Mouse (Mus musculus) kidney, postnatal 0 days (tissue): ENCODE data around the gene Fxyd7. TPM values are rescaled to one million over a fixed set of nuclear protein-coding genes. Genes with fewer than 3 reads are reported as not detected.

ENCODE experiments used
- ATAC-seq: fragments of 200-750 bp; cut with Nextera tagmentation; replicated peaks from 2 replicates; pipeline ENCODE4 v1.8.0; 2017; ENCODE audit warnings: low read depth, moderate number of reproducible peaks, moderate TSS enrichment, moderate library complexity; ENCODE audit not compliant: low FRiP score
- DNase-seq: peaks from one replicate; pipeline ENCODE4 v3.0.0-alpha.2; 2016; ENCODE audit warnings: low spot score
- H3K27ac ChIP-seq: fragments of 300-500 bp; sonication (generic); 2 replicates; pipeline ENCODE4 v1.5.1; 2014; ENCODE audit warnings: mild to moderate bottlenecking
- H3K27me3 ChIP-seq: fragments of 300-500 bp; sonication (generic); 2 replicates; pipeline ENCODE4 v1.6.1; 2014; ENCODE audit warnings: low read length, mixed read lengths; ENCODE audit not compliant: insufficient read depth
- H3K36me3 ChIP-seq: fragments of 300-500 bp; sonication (generic); 2 replicates; pipeline ENCODE4 v1.6.1; 2014; ENCODE audit warnings: low read length, mixed read lengths; ENCODE audit not compliant: insufficient read depth
- H3K4me1 ChIP-seq: fragments of 300-500 bp; sonication (generic); replicated peaks from 2 replicates; pipeline ENCODE4 v1.6.1; 2014; ENCODE audit warnings: antibody characterized with exemption, low read length, mixed read lengths; ENCODE audit not compliant: insufficient read depth
- H3K4me2 ChIP-seq: fragments of 300-500 bp; sonication (generic); 2 replicates; pipeline ENCODE4 v1.6.1; 2014; ENCODE audit warnings: mild to moderate bottlenecking, low read length, moderate library complexity, mixed read lengths
- H3K4me3 ChIP-seq: fragments of 300-500 bp; sonication (generic); replicated peaks from 2 replicates; pipeline ENCODE4 v1.5.1; 2014; ENCODE audit warnings: low read depth, low read length
- H3K9ac ChIP-seq: fragments of 300-500 bp; sonication (generic); 2 replicates; pipeline ENCODE4 v1.6.1; 2014; ENCODE audit warnings: low read depth, low read length
- H3K9me3 ChIP-seq: fragments of 300-500 bp; sonication (generic); replicated peaks from 2 replicates; pipeline ENCODE4 v1.6.1; 2016; ENCODE audit warnings: low read length, inconsistent platforms, mixed read lengths
- CTCF ChIP-seq: IDR thresholded peaks from 2 replicates; pipeline ENCODE4 v1.5.1; 2016; ENCODE audit warnings: antibody characterized with exemption, low read depth, mild to moderate bottlenecking, moderate library complexity
- WGBS: fragments of 180-500 bp; shearing (Covaris S2); extraction: QIAGEN DNeasy Blood & Tissue Kit; methylation state at CpG from one replicate; pipeline ENCODE4 v1.1.7; 2014; 5-methylcytosine and 5-hydroxymethylcytosine counted together
- polyA plus RNA-seq: library from polyadenylated mRNA; unstranded; fragments of >200 nt; fragmentation: Nextera tagmentation; extraction: Ambion mirVana; gene quantifications from 2 replicates; pipeline ENCODE4 v1.2.1, GENCODE M21; 2015

Fxyd7 gene
- polyA plus RNA-seq, 1 experiment from 2014 or later, result 8.5 TPM

DNA sequence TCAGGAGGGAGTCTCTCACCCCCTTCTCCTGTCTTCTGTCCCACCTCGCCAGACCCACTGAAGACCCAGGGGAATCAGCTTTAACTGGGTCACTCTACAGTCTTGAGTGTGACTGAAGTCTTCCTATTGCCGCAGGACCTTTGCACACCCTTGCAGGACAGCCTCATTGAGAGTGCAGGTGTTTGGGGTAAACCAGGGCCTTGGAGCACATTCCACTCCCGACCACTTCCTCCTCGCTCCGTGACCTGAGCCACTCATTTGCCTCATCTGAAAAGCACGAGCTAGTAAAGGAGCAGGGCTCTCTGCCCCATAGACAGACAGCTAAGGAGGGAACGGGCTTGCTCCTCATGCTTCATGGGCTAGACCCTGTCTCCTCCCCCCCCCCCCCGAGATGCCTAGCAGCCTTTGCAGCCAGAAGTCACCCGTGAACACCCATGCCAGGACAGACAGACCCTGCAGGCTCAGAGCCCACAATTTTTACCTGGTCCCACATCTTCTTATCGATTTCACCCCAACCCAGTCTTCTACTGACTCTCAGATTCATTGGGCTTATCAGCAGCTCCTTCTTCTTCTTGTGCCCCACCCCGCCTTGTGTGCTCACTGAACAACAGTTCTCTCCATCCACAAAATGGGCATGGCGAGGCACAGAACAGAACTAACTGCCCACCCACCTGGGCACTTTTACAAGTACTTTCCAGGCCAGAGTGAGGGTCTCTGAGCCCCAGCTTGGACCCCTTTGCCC is 10.8 kb downstream of the Fxyd7 start:
- no peaks in the 10 kb centered on the region for H3K27me3 ChIP-seq
- no peak overlapping the region for H3K4me3 ChIP-seq
- no peaks in the 10 kb centered on the region for H3K9me3 ChIP-seq
- no peak for ATAC-seq
- peaks cover 10% of the 10 kb centered on the region; the same call in 1 of the 2 replicates for H3K4me1 ChIP-seq
- no peak overlapping the region for H3K27ac ChIP-seq
- 68% methylated on average over 11 of the region's 12 CpGs for WGBS
- no peak overlapping the region for H3K9ac ChIP-seq
- no peak for TF ChIP-seq CTCF
- no peaks in the 10 kb centered on the region for H3K36me3 ChIP-seq
- no peak for DNase-seq
- H3K4me2 ChIP-seq, result peak overlapping the region; percentile 61; the same call in 1 of the 2 replicates

DNA sequence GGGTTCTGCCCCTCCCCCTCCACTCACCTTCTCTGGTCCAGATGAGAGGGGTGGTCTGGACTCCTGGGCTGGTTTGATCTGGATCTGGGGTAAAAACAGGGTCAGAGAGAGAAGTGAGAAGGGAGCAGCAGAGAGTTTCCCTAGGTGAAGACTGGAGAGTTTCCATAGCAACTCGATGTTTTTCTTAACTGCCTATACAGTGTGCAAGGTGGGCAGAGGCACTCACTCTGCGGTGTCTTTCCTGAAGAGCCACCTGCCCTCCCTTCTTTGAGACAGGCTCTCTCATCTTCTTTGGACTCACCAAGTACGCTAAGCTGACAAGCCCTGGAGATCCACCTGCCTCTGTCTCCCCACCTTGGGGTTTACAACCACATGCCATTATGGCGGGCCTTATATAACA is 12.3 kb downstream of the Fxyd7 start:
- H3K27ac ChIP-seq, result no peak overlapping the region
- no peak for TF ChIP-seq CTCF
- no peak overlapping the region for H3K9ac ChIP-seq
- peaks cover 10% of the 10 kb centered on the region; the same call in 1 of the 2 replicates for H3K4me1 ChIP-seq
- DNase-seq (no peak), ATAC-seq (no peak)
- H3K36me3 ChIP-seq, result no peaks in the 10 kb centered on the region
- no peak overlapping the region for H3K4me3 ChIP-seq
- H3K4me2 ChIP-seq, result no peak overlapping the region
- no peaks in the 10 kb centered on the region for H3K27me3 ChIP-seq
- 92% methylated on average over 4 of the region's 4 CpGs for WGBS
- H3K9me3 ChIP-seq, result no peaks in the 10 kb centered on the region

DNA sequence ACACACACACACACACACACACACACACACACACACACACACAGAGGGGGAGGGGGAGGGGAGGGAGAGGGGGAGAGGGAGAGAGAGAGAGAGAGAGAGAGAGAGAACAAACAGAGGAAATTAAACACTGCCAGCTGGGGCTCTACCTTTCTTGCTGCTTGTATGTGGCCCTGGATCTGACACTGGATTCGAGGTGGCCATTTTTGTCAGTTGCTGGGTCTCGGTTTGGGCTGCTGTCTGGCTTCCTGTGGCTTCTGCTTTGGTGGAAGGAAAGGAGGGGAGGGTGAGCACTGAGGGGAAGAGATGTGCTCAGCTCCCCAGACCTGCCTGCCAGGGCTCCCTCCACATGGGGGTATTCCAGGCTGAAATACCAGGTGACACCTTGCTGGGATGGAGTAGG is 13.6 kb downstream of the Fxyd7 start:
- no peak for TF ChIP-seq CTCF
- no peak for ATAC-seq
- peaks cover 10% of the 10 kb centered on the region; the same call in 1 of the 2 replicates for H3K4me1 ChIP-seq
- 68% methylated on average over 2 of the region's 2 CpGs for WGBS
- no peaks in the 10 kb centered on the region for H3K36me3 ChIP-seq
- H3K4me2 ChIP-seq, result no peak overlapping the region
- H3K4me3 ChIP-seq, result no peak overlapping the region
- no peak overlapping the region for H3K27ac ChIP-seq
- no peaks in the 10 kb centered on the region for H3K9me3 ChIP-seq
- H3K27me3 ChIP-seq, result no peaks in the 10 kb centered on the region
- no peak overlapping the region for H3K9ac ChIP-seq
- DNase-seq, result no peak

DNA sequence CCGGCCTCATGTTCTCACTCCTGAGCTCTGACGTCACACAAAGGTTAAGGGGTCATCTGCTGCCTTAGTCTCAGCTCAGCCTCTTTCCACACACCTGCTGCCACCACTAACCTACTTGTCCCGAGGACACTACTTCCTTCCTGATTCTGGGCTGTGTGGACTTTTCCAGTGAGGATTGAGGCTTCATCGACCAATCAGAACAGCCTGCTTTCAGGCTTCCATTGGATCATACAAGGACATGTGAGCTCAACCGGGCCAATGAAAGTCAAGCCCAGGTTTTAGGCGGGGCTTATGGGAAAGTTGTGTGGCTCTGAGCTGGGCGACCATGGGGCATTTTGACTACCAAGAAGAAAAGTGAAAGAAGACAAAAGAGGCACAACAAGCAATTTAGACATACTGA is 14.3 kb downstream of the Fxyd7 start:
- WGBS, result 82% methylated on average over 7 of the region's 7 CpGs
- no peaks in the 10 kb centered on the region for H3K9me3 ChIP-seq
- H3K4me3 ChIP-seq, result no peak overlapping the region
- TF ChIP-seq CTCF, result no peak
- ATAC-seq (no peak), DNase-seq (no peak)
- no peak overlapping the region for H3K27ac ChIP-seq
- no peak overlapping the region for H3K9ac ChIP-seq
- H3K4me2 ChIP-seq, result no peak overlapping the region
- H3K4me1 ChIP-seq, result peaks cover 2% of the 10 kb centered on the region; the same call in 1 of the 2 replicates
- H3K27me3 ChIP-seq, result no peaks in the 10 kb centered on the region
- no peaks in the 10 kb centered on the region for H3K36me3 ChIP-seq

DNA sequence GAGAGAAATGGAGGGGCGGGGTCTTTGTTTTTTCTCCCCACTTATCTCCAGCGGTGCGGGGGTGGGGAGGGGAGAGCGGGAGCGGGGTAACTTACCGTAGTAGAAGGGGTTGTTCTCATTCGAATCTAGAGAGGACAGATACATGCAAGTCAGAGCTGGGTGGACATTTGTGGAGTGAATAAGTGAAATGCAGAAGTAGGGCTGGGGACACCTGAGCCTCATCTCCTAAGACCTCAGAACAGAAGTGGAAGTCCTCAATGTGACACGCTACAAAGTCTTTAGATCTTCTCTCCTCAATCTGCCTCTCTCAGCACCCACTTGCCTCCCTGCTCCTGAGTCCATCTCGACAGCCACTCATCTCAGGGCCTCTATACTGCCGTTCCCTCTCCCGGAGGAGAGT is 16.0 kb downstream of the Fxyd7 start:
- TF ChIP-seq CTCF, result no peak
- 88% methylated on average over 11 of the region's 11 CpGs for WGBS

DNA sequence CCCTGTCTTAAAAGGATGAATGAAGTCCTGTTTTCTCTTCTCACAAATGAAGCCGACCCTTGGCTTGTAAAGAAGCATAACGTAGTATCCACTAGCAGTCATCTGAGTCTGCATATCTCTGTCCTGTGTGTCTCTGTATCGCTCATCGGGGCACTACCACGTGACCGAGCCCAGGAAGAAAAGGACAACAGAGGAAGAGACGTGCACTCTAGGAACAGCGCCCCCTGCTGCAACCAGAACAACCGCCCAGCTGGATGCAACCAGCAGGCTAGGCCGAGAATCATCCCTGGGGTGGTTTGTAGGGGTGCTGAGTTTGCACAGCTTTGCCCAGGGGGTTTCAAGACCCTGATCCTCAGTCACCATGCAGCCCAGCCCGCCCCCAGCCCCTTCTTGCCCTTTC is 16.5 kb downstream of the Fxyd7 start:
- 75% methylated on average over 11 of the region's 11 CpGs for WGBS
- TF ChIP-seq CTCF, result peak; percentile 33; the same call in 1 of the 2 replicates

More for the DNA sequence above, 16.0 kb downstream of the Fxyd7 start:
- no peaks in the 10 kb centered on the region for H3K4me1 ChIP-seq
- no peak overlapping the region for H3K4me2 ChIP-seq
- no peak for DNase-seq
- no peak overlapping the region for H3K4me3 ChIP-seq
- H3K9ac ChIP-seq, result no peak overlapping the region
- no peak overlapping the region for H3K27ac ChIP-seq
- H3K27me3 ChIP-seq, result no peaks in the 10 kb centered on the region
- H3K9me3 ChIP-seq, result no peaks in the 10 kb centered on the region
- H3K36me3 ChIP-seq, result no peaks in the 10 kb centered on the region
- ATAC-seq, result no peak

More for the DNA sequence above, 16.5 kb downstream of the Fxyd7 start:
- Histone ChIP-seq H3K4me3 (no peak overlapping the region), H3K9me3 (no peaks in the 10 kb centered on the region), H3K27ac (no peak overlapping the region), H3K9ac (no peak overlapping the region), H3K4me2 (no peak overlapping the region), H3K27me3 (no peaks in the 10 kb centered on the region), H3K4me1 (no peaks in the 10 kb centered on the region), H3K36me3 (no peaks in the 10 kb centered on the region)
- DNase-seq (no peak), ATAC-seq (no peak)
